Mouse (Mus musculus): Measurements from ENCODE around the gene Arl4a. TPM values are rescaled to one million over a fixed set of nuclear protein-coding genes. Genes with fewer than 3 reads are reported as not detected.

The Arl4a gene
- total and polyA plus RNA-seq, 2 experiments from 2014 or later, result 108 to 128 TPM

GRCm38 (mm10) chr12:40009866-40010265 lies 28.0 kb downstream of the Arl4a start:
- no peak overlapping the region for H3K9ac ChIP-seq
- WGBS, result 56% methylated on average over 2 of the region's 2 CpGs
- TF ChIP-seq CTCF (IDR thresholded peaks at IDR 0.05; ENCODE audit: low read depth), result no peak
- no peak for DNase-seq
- H3K27me3 ChIP-seq (ENCODE audit: insufficient read depth, low read length), result no peaks in the 10 kb centered on the region
- H3K27ac ChIP-seq (ENCODE audit: low read depth, low read length), result no peak overlapping the region
- H3K9me3 ChIP-seq (ENCODE audit: low read length), result no peaks in the 10 kb centered on the region
- no peak for ATAC-seq
- H3K36me3 ChIP-seq (ENCODE audit: insufficient read depth), result no peaks in the 10 kb centered on the region
- H3K4me1 ChIP-seq (ENCODE audit: insufficient read depth), result no peaks in the 10 kb centered on the region
- no peak overlapping the region for H3K4me3 ChIP-seq (ENCODE audit: low read depth, low read length)
- no peak overlapping the region for H3K4me2 ChIP-seq (ENCODE audit: low read depth)

GRCm38 (mm10) chr12:40008459-40008858 lies 29.4 kb downstream of the Arl4a start:
- 73% methylated on average over 3 of the region's 3 CpGs for WGBS
- Histone ChIP-seq H3K9ac (no peak overlapping the region), H3K36me3 (ENCODE audit: insufficient read depth) (no peaks in the 10 kb centered on the region), H3K4me1 (ENCODE audit: insufficient read depth) (no peaks in the 10 kb centered on the region), H3K27ac (ENCODE audit: low read depth, low read length) (no peak overlapping the region), H3K4me3 (ENCODE audit: low read depth, low read length) (no peak overlapping the region), H3K27me3 (ENCODE audit: insufficient read depth, low read length) (no peaks in the 10 kb centered on the region), H3K9me3 (ENCODE audit: low read length) (no peaks in the 10 kb centered on the region), H3K4me2 (ENCODE audit: low read depth) (no peak overlapping the region)
- ATAC-seq (no peak), DNase-seq (no peak)
- no peak for TF ChIP-seq CTCF (IDR thresholded peaks at IDR 0.05; ENCODE audit: low read depth)

GRCm38 (mm10) chr12:40004766-40005165 lies 33.1 kb downstream of the Arl4a start:
- 73% methylated on average over 2 of the region's 2 CpGs for WGBS
- ATAC-seq (no peak), DNase-seq (no peak)
- Histone ChIP-seq H3K4me3 (ENCODE audit: low read depth, low read length) (no peak overlapping the region), H3K9ac (no peak overlapping the region), H3K4me2 (ENCODE audit: low read depth) (no peak overlapping the region), H3K9me3 (ENCODE audit: low read length) (no peaks in the 10 kb centered on the region), H3K36me3 (ENCODE audit: insufficient read depth) (no peaks in the 10 kb centered on the region), H3K4me1 (ENCODE audit: insufficient read depth) (no peaks in the 10 kb centered on the region), H3K27me3 (ENCODE audit: insufficient read depth, low read length) (no peaks in the 10 kb centered on the region), H3K27ac (ENCODE audit: low read depth, low read length) (no peak overlapping the region)
- no peak for TF ChIP-seq CTCF (IDR thresholded peaks at IDR 0.05; ENCODE audit: low read depth)

GRCm38 (mm10) chr12:39998853-39999195 lies 39.0 kb downstream of the Arl4a start:
- Histone ChIP-seq H3K27ac (ENCODE audit: low read depth, low read length) (no peak overlapping the region), H3K36me3 (ENCODE audit: insufficient read depth) (no peaks in the 10 kb centered on the region), H3K4me1 (ENCODE audit: insufficient read depth) (0 out of 2 replicates have a peak, but pooled peaks cover 7% of the 10 kb centered on the region), H3K4me3 (ENCODE audit: low read depth, low read length) (no peak overlapping the region), H3K9ac (no peak overlapping the region), H3K27me3 (ENCODE audit: insufficient read depth, low read length) (no peaks in the 10 kb centered on the region; the same call in 1 of the 2 replicates), H3K9me3 (ENCODE audit: low read length) (no peaks in the 10 kb centered on the region), H3K4me2 (ENCODE audit: low read depth) (no peak overlapping the region)
- TF ChIP-seq CTCF (IDR thresholded peaks at IDR 0.05; ENCODE audit: low read depth), result no peak
- no peak for DNase-seq
- ATAC-seq, result no peak
- 34% methylated on average over 4 of the region's 4 CpGs for WGBS

GRCm38 (mm10) chr12:39998070-39998852 lies 39.6 kb downstream of the Arl4a start:
- 12% methylated on average over 9 of the region's 9 CpGs for WGBS
- peak; percentile 22 for DNase-seq

GRCm38 (mm10) chr12:39997651-39998050 lies 40.2 kb downstream of the Arl4a start:
- no peak for ATAC-seq
- Histone ChIP-seq H3K9ac (no peak overlapping the region), H3K4me3 (ENCODE audit: low read depth, low read length) (no peak overlapping the region), H3K36me3 (ENCODE audit: insufficient read depth) (no peaks in the 10 kb centered on the region), H3K4me1 (ENCODE audit: insufficient read depth) (0 out of 2 replicates have a peak, but pooled peaks cover 7% of the 10 kb centered on the region), H3K4me2 (ENCODE audit: low read depth) (no peak overlapping the region), H3K27ac (ENCODE audit: low read depth, low read length) (no peak overlapping the region), H3K9me3 (ENCODE audit: low read length) (no peaks in the 10 kb centered on the region), H3K27me3 (ENCODE audit: insufficient read depth, low read length) (no peaks in the 10 kb centered on the region; the same call in 1 of the 2 replicates)
- no peak for TF ChIP-seq CTCF (IDR thresholded peaks at IDR 0.05; ENCODE audit: low read depth)
- DNase-seq, result no peak
- WGBS, result 11% methylated on average over 4 of the region's 4 CpGs

More at GRCm38 (mm10) chr12:39998070-39998852, 39.6 kb downstream of the Arl4a start:
- ATAC-seq, result peak; percentile 38
- Histone ChIP-seq H3K9ac (no peak overlapping the region), H3K27ac (ENCODE audit: low read depth, low read length) (no peak overlapping the region), H3K36me3 (ENCODE audit: insufficient read depth) (no peaks in the 10 kb centered on the region), H3K4me2 (ENCODE audit: low read depth) (no peak overlapping the region), H3K4me1 (ENCODE audit: insufficient read depth) (0 out of 2 replicates have a peak, but pooled peaks cover 7% of the 10 kb centered on the region), H3K27me3 (ENCODE audit: insufficient read depth, low read length) (no peaks in the 10 kb centered on the region; the same call in 1 of the 2 replicates), H3K9me3 (ENCODE audit: low read length) (no peaks in the 10 kb centered on the region), H3K4me3 (ENCODE audit: low read depth, low read length) (no peak overlapping the region)
- no peak for TF ChIP-seq CTCF (IDR thresholded peaks at IDR 0.05; ENCODE audit: low read depth)

GRCm38 (mm10) chr12:39996015-39996414 lies 41.8 kb downstream of the Arl4a start:
- 84% methylated on average over 5 of the region's 5 CpGs for WGBS

More at GRCm38 (mm10) chr12:39996015-39996414, 41.8 kb downstream of the Arl4a start:
- Histone ChIP-seq H3K4me2 (ENCODE audit: low read depth) (no peak overlapping the region), H3K27me3 (ENCODE audit: insufficient read depth, low read length) (no peaks in the 10 kb centered on the region; the same call in 1 of the 2 replicates), H3K4me1 (ENCODE audit: insufficient read depth) (0 out of 2 replicates have a peak, but pooled peaks cover 7% of the 10 kb centered on the region), H3K9me3 (ENCODE audit: low read length) (no peaks in the 10 kb centered on the region), H3K4me3 (ENCODE audit: low read depth, low read length) (no peak overlapping the region), H3K9ac (no peak overlapping the region), H3K36me3 (ENCODE audit: insufficient read depth) (no peaks in the 10 kb centered on the region), H3K27ac (ENCODE audit: low read depth, low read length) (no peak overlapping the region)
- no peak for DNase-seq
- ATAC-seq, result no peak
- TF ChIP-seq CTCF (IDR thresholded peaks at IDR 0.05; ENCODE audit: low read depth), result no peak
